Mouse (Mus musculus) embryonic facial prominence, embryonic 10.5 days (tissue): ENCODE measurements around the gene Abca7. TPM values are rescaled to one million over a fixed set of nuclear protein-coding genes. Genes with fewer than 3 reads are reported as not detected.
A peak's percentile ranks its signal among the peaks of the same experiment; 100 is the strongest.
"Not testable (repeated sequence)": the region's sequence is repeated elsewhere in the genome, so short reads cannot be mapped to it uniquely, and the experiment has no call there.

Experiments
- DNase-seq: peaks from one replicate; pipeline ENCODE4 v3.0.0-alpha.2; 2017; ENCODE audit warnings: low spot score
- H3K27ac ChIP-seq: fragments of 300-500 bp; sonication (generic); replicated peaks from 2 replicates; pipeline ENCODE4 v1.5.1; 2016; ENCODE audit warnings: mild to moderate bottlenecking
- H3K27me3 ChIP-seq: fragments of 300-500 bp; sonication (generic); replicated peaks from 2 replicates; pipeline ENCODE4 v1.6.1; 2016; ENCODE audit warnings: low read depth, mild to moderate bottlenecking; ENCODE audit not compliant: poor library complexity, severe bottlenecking
- H3K36me3 ChIP-seq: fragments of 300-500 bp; sonication (generic); replicated peaks from 2 replicates; pipeline ENCODE4 v1.6.1; 2016; ENCODE audit warnings: mild to moderate bottlenecking, moderate library complexity
- H3K4me1 ChIP-seq: fragments of 300-500 bp; sonication (generic); 2 replicates; pipeline ENCODE4 v1.6.1; 2016
- H3K4me3 ChIP-seq: fragments of 300-500 bp; sonication (generic); 2 replicates; pipeline ENCODE4 v1.5.1; 2016; ENCODE audit warnings: mild to moderate bottlenecking, moderate library complexity
- H3K9me3 ChIP-seq: fragments of 300-500 bp; sonication (generic); 2 replicates; pipeline ENCODE4 v1.6.1; 2016; ENCODE audit warnings: mild to moderate bottlenecking
- WGBS: fragments of 180-500 bp; shearing (Covaris S2); methylation state at CpG from one replicate; pipeline ENCODE4 v1.1.7; 2016; 5-methylcytosine and 5-hydroxymethylcytosine counted together
- polyA plus RNA-seq: library from polyadenylated mRNA; unstranded; fragments of >200 nt; fragmentation: Nextera tagmentation; extraction: Ambion mirVana; gene quantifications from 2 replicates; pipeline ENCODE4 v1.2.1, GENCODE M21; 2016

Gene Abca7
- polyA plus RNA-seq, result 2.9 and 3.2 TPM in 2 replicates

GRCm38 (mm10) chr10:79996272-79997033 lies at the start of gene Abca7:
Gene Abca7 (plus strand): TSS chr10:79996494.
- DNase-seq, result peak; percentile 97

GRCm38 (mm10) chr10:79946752-79947322 lies 49.5 kb upstream of the Abca7 start:
- Histone ChIP-seq H3K27me3 (no peaks in the 10 kb centered on the region), H3K4me1 (peaks cover 59% of the 10 kb centered on the region), H3K4me3 (peak overlapping the region; percentile 42), H3K36me3 (peaks cover 84% of the 10 kb centered on the region), H3K27ac (peak overlapping the region; percentile 86), H3K9me3 (no peaks in the 10 kb centered on the region)
- WGBS, result 10% methylated on average over 7 of the region's 7 CpGs
- DNase-seq, result peak; percentile 53

More at GRCm38 (mm10) chr10:79996272-79997033, at the start of gene Abca7:
- H3K4me3 ChIP-seq, result peak within 1 kb of the TSS; percentile 68
- peaks cover 4% of the 10 kb centered on the region; the same call in 1 of the 2 replicates for H3K9me3 ChIP-seq
- WGBS, result under 1% methylated on average over 34 of the region's 34 CpGs
- peaks cover 42% of the 10 kb centered on the region for H3K27me3 ChIP-seq
- peaks cover 28% of the 10 kb centered on the region for H3K4me1 ChIP-seq
- H3K36me3 ChIP-seq, result peaks cover 42% of the 10 kb centered on the region
- H3K27ac ChIP-seq, result peak within 1 kb of the TSS; percentile 82

DNA sequence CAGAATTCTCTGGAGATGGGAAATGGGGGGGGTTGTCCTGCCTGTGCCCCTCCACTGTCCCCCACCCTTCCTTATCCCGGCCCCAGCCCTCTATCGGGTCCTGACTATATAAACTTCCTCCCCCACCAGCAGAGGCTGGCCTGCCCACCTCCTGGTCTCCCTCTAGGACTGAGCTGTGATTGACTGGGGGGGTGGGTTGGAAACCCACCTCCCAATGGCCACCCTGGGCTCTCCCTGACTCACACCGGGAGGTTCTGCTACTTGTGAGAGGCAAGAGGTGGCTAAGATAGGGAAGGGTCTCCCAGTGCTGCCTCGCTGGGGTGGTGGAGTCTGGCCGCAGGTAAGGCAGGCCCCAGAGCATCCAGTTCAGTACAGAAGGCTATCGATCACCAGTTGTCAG lies 48.8 kb upstream of the Abca7 start:
- no peaks in the 10 kb centered on the region for H3K27me3 ChIP-seq
- H3K9me3 ChIP-seq, result no peaks in the 10 kb centered on the region
- DNase-seq, result no peak
- peaks cover 81% of the 10 kb centered on the region for H3K36me3 ChIP-seq
- peak overlapping the region; percentile 42; the same call in 1 of the 2 replicates for H3K4me3 ChIP-seq
- 73% methylated on average over 6 of the region's 6 CpGs for WGBS
- H3K27ac ChIP-seq, result peak overlapping the region; percentile 86
- H3K4me1 ChIP-seq, result peaks cover 59% of the 10 kb centered on the region

DNA sequence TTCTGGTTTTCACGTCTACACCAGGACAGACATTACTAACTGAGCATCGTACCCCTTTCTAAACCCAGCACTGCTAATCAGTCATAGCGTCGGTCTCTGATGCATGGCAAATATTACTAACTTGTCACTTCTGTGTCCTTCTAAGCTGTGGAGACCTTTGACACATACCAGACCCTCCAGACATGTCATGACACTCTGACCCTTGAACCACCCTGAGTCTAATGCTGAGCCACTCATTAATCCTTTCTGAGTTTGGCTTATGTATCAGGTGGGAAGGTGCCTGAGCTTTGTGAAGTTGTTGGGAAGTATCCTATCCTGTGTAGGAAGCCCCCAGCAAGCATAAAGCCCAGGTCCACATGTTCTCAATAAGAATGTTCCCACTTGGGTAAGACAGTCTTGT lies 46.4 kb upstream of the Abca7 start:
- DNase-seq, result no peak
- no peak overlapping the region for H3K4me3 ChIP-seq
- H3K27ac ChIP-seq, result no peak overlapping the region
- peaks cover 37% of the 10 kb centered on the region for H3K4me1 ChIP-seq
- 86% methylated on average over 4 of the region's 4 CpGs for WGBS
- H3K36me3 ChIP-seq, result peaks cover 79% of the 10 kb centered on the region
- no peaks in the 10 kb centered on the region for H3K27me3 ChIP-seq
- no peaks in the 10 kb centered on the region for H3K9me3 ChIP-seq

DNA sequence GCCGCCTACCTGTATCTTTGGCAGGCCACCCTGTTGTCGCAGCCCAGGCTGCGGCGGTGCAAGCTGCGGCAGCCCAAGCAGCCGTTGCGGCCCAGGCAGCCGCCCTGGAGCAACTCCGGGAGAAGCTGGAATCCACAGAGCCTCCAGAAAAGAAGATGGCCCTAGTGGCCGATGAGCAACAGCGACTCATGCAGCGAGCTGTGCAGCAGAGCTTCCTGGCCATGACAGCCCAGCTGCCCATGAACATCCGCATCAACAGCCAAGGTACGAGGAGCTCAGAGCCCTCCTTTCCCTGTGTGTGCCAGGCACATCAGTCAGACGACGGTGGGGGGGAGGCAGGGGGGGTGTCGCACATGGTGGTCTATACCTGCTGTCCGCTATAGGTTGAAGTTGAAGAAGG lies 45.6 kb upstream of the Abca7 start:
- no peak for DNase-seq
- 83% methylated on average over 18 of the region's 18 CpGs for WGBS
- H3K27ac ChIP-seq, result no peak overlapping the region
- H3K4me3 ChIP-seq, result no peak overlapping the region
- peaks cover 37% of the 10 kb centered on the region for H3K4me1 ChIP-seq
- no peaks in the 10 kb centered on the region for H3K9me3 ChIP-seq
- peaks cover 76% of the 10 kb centered on the region for H3K36me3 ChIP-seq
- H3K27me3 ChIP-seq, result no peaks in the 10 kb centered on the region

GRCm38 (mm10) chr10:79953946-79954345 lies 42.3 kb upstream of the Abca7 start:
- DNase-seq, result peak; percentile 43
- Histone ChIP-seq H3K4me3 (no peak overlapping the region), H3K36me3 (peaks cover 48% of the 10 kb centered on the region), H3K27ac (no peak overlapping the region), H3K27me3 (no peaks in the 10 kb centered on the region), H3K9me3 (no peaks in the 10 kb centered on the region), H3K4me1 (peaks cover 42% of the 10 kb centered on the region)
- 86% methylated on average over 6 of the region's 6 CpGs for WGBS

DNA sequence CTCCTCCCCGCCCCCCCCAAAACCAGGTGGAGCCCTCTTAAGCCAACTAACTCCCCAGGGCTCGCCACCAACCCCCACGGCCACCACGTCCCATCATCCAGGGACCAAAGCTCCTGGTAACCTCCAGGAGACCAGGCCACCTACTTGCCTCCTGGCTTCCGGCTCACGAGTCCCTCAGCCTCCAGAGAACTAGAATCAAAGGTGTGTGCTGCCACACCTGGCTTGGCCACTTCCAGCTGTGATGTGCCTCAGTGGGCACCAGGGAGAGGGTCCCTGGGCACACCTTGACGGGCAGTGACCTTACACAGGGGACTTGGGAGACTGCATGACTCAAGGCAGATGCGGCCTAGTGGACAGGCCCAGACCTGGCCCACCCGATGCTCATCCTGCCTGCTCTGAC lies 40.6 kb upstream of the Abca7 start:
- H3K27ac ChIP-seq, result peak overlapping the region; percentile 11
- DNase-seq, result no peak
- WGBS, result 66% methylated on average over 9 of the region's 9 CpGs
- peak overlapping the region; percentile 30; the same call in 1 of the 2 replicates for H3K4me3 ChIP-seq
- no peaks in the 10 kb centered on the region for H3K27me3 ChIP-seq
- peaks cover 30% of the 10 kb centered on the region for H3K36me3 ChIP-seq
- H3K4me1 ChIP-seq, result peaks cover 45% of the 10 kb centered on the region
- H3K9me3 ChIP-seq, result no peaks in the 10 kb centered on the region

GRCm38 (mm10) chr10:79956643-79957154 lies 39.6 kb upstream of the Abca7 start:
- Histone ChIP-seq H3K27me3 (no peaks in the 10 kb centered on the region), H3K9me3 (no peaks in the 10 kb centered on the region), H3K27ac (peak overlapping the region; percentile 57; the same call in 1 of the 2 replicates), H3K4me3 (peak overlapping the region; percentile 30; the same call in 1 of the 2 replicates), H3K4me1 (peaks cover 55% of the 10 kb centered on the region), H3K36me3 (peaks cover 29% of the 10 kb centered on the region)
- 19% methylated on average over 4 of the region's 4 CpGs for WGBS
- no peak for DNase-seq

DNA sequence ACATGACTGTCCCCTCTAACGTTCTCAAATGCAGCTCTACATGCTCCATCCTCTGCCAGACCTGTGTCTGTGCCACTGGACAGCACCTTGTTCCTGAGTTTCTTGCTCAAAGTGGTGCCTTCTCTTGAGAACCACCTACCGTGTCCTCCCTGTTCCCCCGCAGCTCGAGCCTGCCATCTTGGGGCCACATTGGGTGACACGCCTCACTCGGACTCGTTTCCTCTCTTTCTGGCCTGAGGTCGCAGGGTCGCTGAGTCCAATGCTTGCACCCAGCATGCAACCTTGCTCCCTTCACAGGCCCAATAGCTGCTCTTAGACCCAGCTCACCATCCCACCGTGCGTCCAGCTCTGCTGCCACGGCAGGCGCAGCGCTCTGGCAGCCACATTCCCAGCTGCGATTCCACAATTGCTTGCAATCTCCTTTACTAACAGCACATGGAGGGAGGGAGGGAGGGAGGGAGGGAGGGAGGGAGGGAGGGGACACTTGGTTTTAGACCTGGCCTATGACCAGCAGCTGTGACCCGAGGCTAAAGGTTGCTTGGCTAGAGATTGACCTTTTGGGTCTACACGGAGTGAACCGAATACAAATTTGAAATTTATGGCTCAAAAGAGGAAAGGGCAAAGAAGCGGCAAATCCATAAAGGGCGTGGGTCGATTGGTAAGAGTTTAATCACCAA lies 38.0 kb upstream of the Abca7 start:
- 12% methylated on average over 21 of the region's 21 CpGs for WGBS
- Histone ChIP-seq H3K4me1 (peaks cover 55% of the 10 kb centered on the region), H3K27ac (peak overlapping the region; percentile 67), H3K9me3 (no peaks in the 10 kb centered on the region), H3K27me3 (no peaks in the 10 kb centered on the region), H3K36me3 (peaks cover 32% of the 10 kb centered on the region), H3K4me3 (peak overlapping the region; percentile 40; the same call in 1 of the 2 replicates)
- peak; percentile 85 for DNase-seq

GRCm38 (mm10) chr10:79959412-79959811 lies 36.9 kb upstream of the Abca7 start:
- not testable (repeated sequence) for DNase-seq, H3K27ac ChIP-seq, H3K9me3 ChIP-seq, H3K27me3 ChIP-seq
- WGBS, result 36% methylated on average over 10 of the region's 10 CpGs
- Histone ChIP-seq H3K4me1 (peaks cover 55% of the 10 kb centered on the region), H3K36me3 (peaks cover 34% of the 10 kb centered on the region), H3K4me3 (peak overlapping the region; percentile 99)

DNA sequence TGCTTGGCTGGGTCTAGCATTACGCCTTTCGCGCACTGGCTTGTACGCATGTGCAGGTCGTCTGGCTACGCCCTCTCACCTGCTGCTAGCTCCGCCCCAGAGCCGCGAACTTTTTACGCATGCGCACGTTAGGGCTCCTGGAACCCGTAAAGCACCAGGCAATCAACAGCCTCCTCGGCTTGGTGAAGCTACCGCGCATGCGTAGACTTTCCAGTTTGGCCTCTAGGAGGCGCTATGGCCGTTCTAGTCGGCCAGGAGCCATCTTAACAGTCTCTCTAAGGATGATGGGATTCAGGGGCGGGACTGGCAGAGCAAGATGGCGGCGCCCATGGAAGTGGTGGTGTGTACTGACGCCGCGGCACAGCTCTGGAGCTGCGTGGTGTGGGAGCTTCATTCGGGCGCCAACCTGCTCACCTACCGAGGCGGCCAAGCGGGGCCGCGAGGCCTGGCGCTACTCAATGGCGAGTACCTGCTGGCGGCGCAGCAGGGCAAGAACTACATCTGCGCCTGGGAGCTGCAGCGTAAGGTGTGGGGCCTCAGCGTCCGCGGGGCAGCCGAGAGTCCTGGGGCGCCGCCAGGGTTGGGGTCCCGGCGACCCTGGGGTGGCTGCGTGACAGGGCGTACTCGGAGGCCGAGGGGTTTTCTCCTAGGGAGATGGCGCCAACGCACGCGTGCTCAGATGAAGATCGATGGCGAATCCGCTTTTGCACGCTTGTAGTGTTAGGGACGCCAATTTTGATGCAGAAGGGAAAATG lies 36.3 kb upstream of the Abca7 start, which contains the start of gene Wdr18:
Wdr18 (plus strand) TSS at position 306 of the 755 bp plus-strand sequence.
- Histone ChIP-seq H3K27ac (peak within 1 kb of the TSS; percentile 89), H3K27me3 (no peaks in the 10 kb centered on the region), H3K4me1 (peaks cover 53% of the 10 kb centered on the region), H3K36me3 (peaks cover 41% of the 10 kb centered on the region), H3K4me3 (peak within 1 kb of the TSS; percentile 99), H3K9me3 (no peaks in the 10 kb centered on the region)
- peak; percentile 100 for DNase-seq
- under 1% methylated on average over 61 of the region's 61 CpGs for WGBS
